Mouse (Mus musculus) heart, embryonic 16.5 days (tissue): Measurements from ENCODE around the gene Gpr37l1. TPM values are rescaled to one million over a fixed set of nuclear protein-coding genes. Genes with fewer than 3 reads are reported as not detected.

ENCODE experiments used
- ATAC-seq: fragments of 200-750 bp; cut with Nextera tagmentation; replicated peaks from 2 replicates; pipeline ENCODE4 v1.8.0; 2017; ENCODE audit warnings: moderate number of reproducible peaks; ENCODE audit not compliant: insufficient read depth, low FRiP score; ENCODE audit errors: extremely low read depth
- H3K27ac ChIP-seq: fragments of 300-500 bp; sonication (generic); 2 replicates; pipeline ENCODE4 v1.5.1; 2014; ENCODE audit warnings: mild to moderate bottlenecking, low read length, control low read depth, moderate library complexity
- H3K27me3 ChIP-seq: fragments of 300-500 bp; sonication (generic); 2 replicates; pipeline ENCODE4 v1.6.1; 2014; ENCODE audit warnings: low read length, mixed read lengths; ENCODE audit not compliant: control insufficient read depth, insufficient read depth
- H3K36me3 ChIP-seq: fragments of 300-500 bp; sonication (generic); 2 replicates; pipeline ENCODE4 v1.6.1; 2014; ENCODE audit not compliant: control insufficient read depth, insufficient read depth
- H3K4me1 ChIP-seq: fragments of 300-500 bp; sonication (generic); 2 replicates; pipeline ENCODE4 v1.6.1; 2014; ENCODE audit warnings: low read length, mixed read lengths; ENCODE audit not compliant: control insufficient read depth, insufficient read depth
- H3K4me2 ChIP-seq: fragments of 300-500 bp; sonication (generic); 2 replicates; pipeline ENCODE4 v1.6.1; 2014; ENCODE audit warnings: low read depth, mild to moderate bottlenecking, control low read depth, low read length
- H3K4me3 ChIP-seq: fragments of 300-500 bp; sonication (generic); 2 replicates; pipeline ENCODE4 v1.5.1; 2014; ENCODE audit warnings: mild to moderate bottlenecking, control low read depth, low read length
- H3K9ac ChIP-seq: fragments of 300-500 bp; sonication (generic); 2 replicates; pipeline ENCODE4 v1.6.1; 2014; ENCODE audit warnings: low read length, control low read depth
- H3K9me3 ChIP-seq: fragments of 300-500 bp; sonication (generic); replicated peaks from 2 replicates; pipeline ENCODE4 v1.6.1; 2016; ENCODE audit warnings: low read length; ENCODE audit not compliant: control insufficient read depth
- WGBS: fragments of 180-500 bp; shearing (Covaris S2); extraction: QIAGEN DNeasy Blood & Tissue Kit; methylation state at CpG from one replicate; pipeline ENCODE4 v1.1.7; 2014; 5-methylcytosine and 5-hydroxymethylcytosine counted together
- polyA plus RNA-seq: library from polyadenylated mRNA; unstranded; fragments of >200 nt; fragmentation: Nextera tagmentation; extraction: Ambion mirVana; gene quantifications from 2 replicates; pipeline ENCODE4 v1.2.1, GENCODE M21; 2015

Gpr37l1 gene
- polyA plus RNA-seq, result not detected in 2 replicates

DNA sequence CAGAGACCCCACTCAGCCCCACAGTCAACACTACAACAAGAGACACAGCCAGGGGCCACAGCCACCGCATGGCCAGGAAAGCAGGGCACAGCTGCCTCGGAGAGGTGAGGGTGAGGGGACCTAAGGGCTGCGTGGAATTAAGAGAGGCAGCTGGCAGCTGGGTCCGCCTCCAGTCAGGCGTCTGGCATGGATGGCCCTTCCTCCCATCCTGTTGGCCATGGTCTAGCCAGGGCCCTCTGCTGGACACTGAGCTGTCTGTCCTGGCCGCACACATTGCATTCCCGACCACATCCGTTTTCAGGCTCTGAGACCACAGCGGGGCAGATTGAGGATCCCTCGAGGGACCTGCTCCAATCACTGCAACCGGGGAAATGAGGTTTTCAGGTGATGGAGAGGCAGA is at the start of gene Gpr37l1:
Gene Gpr37l1 (minus strand): TSS at position 247 of the 400 bp plus-strand sequence.
- peaks cover 10% of the 10 kb centered on the region for H3K4me1 ChIP-seq
- H3K36me3 ChIP-seq, result no peaks in the 10 kb centered on the region
- no peak for ATAC-seq
- H3K27me3 ChIP-seq, result peaks cover 60% of the 10 kb centered on the region
- H3K4me3 ChIP-seq, result no peak within 1 kb of the TSS
- H3K9me3 ChIP-seq, result no peaks in the 10 kb centered on the region
- no peak within 1 kb of the TSS for H3K9ac ChIP-seq
- no peak within 1 kb of the TSS for H3K27ac ChIP-seq
- H3K4me2 ChIP-seq, result no peak within 1 kb of the TSS
- WGBS, result 58% methylated on average over 11 of the region's 11 CpGs

DNA sequence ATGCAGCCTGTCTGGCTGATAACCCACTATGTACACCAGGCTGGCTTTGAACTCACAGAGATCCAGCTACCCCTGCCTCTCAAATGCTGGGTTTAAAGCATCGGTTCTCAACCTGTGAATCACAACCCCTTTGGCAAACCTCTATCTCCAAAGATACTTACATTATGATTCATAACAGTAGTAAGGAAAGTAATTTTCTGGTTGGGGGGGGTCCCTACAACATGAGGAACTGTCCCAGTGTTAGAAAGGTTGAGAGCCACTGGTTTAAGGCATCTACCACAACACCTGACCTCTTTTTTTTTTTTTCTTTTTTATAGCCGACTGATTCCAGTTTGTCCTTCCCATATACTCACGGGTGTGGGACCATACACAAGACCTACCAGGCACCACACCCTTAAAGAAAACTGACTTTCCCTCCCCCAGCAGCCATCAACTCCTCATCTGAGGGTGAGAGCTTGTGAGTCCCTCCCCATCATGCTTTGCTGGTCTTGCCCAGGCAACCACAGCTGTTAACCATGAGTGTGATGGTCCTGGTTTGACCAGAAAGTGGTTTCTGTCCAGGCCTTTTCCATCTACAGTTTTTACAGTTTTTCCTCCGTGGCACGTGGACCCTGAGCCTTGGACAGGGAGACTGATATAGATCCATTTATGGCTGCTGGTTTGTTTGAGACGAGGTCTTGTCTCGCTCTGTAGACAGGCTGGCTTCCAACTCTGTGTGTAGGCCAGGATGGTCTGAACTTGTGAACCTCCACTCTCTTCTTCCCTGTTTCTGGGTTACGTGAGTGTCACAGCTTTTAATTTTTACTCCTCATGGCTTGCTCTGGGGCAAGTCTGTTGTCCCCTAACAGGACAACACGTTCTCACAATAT is 46.5 kb upstream of the Gpr37l1 start:
- no peaks in the 10 kb centered on the region for H3K36me3 ChIP-seq
- H3K27me3 ChIP-seq, result no peaks in the 10 kb centered on the region
- H3K27ac ChIP-seq, result no peak overlapping the region
- no peak overlapping the region for H3K9ac ChIP-seq
- no peak for ATAC-seq
- H3K9me3 ChIP-seq, result no peaks in the 10 kb centered on the region
- H3K4me2 ChIP-seq, result no peak overlapping the region
- WGBS, result 83% methylated on average over 9 of the region's 9 CpGs
- H3K4me1 ChIP-seq, result no peaks in the 10 kb centered on the region
- H3K4me3 ChIP-seq, result no peak overlapping the region

DNA sequence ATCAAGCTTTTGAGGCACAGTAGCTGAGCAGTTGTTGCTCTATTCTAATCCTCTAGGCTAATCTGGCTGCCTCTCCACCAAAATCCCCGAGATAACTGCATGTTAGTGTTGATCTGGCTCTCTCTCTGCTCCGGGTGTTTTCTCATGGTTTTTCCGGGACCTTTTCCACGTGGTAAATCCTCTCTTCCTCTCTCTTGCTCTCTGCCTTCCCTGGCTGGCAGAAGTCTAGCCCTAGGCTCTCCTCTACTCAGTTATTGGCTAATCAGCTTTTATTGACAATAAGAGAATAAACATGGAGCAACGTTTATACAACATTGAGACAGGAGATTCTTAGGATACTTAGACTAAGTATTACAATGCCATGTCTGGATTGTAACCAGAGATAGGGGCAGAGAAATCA is 42.9 kb upstream of the Gpr37l1 start:
- Histone ChIP-seq H3K9ac (no peak overlapping the region), H3K36me3 (no peaks in the 10 kb centered on the region), H3K9me3 (no peaks in the 10 kb centered on the region), H3K4me1 (no peaks in the 10 kb centered on the region), H3K4me2 (no peak overlapping the region), H3K27ac (no peak overlapping the region), H3K4me3 (no peak overlapping the region), H3K27me3 (peaks cover 2% of the 10 kb centered on the region; the same call in 1 of the 2 replicates)
- ATAC-seq, result no peak
- 43% methylated on average over 5 of the region's 5 CpGs for WGBS

DNA sequence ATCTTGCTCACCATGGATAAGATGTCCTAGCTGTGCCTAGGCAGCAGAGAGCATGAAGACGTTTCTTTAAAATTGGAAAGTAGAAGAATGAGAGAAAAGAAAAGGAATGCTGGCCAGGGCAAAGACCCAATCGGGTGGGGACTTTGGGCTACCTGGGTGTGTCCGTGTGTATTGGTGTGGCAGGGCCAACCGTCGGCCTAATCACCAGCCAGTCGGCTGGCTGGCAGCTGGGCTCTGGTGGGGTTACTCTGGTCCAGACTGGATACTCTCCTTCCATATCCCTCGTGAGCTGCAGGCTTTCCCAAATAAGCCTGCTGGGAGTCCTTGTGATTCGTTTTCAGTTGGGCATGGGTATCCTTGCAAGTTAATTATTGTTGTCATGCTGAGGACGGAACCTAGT is 41.2 kb upstream of the Gpr37l1 start:
- H3K9ac ChIP-seq, result no peak overlapping the region
- no peaks in the 10 kb centered on the region for H3K36me3 ChIP-seq
- H3K27ac ChIP-seq, result no peak overlapping the region
- no peaks in the 10 kb centered on the region for H3K9me3 ChIP-seq
- peaks cover 2% of the 10 kb centered on the region; the same call in 1 of the 2 replicates for H3K27me3 ChIP-seq
- ATAC-seq, result no peak
- peaks cover 5% of the 10 kb centered on the region; the same call in 1 of the 2 replicates for H3K4me1 ChIP-seq
- no peak overlapping the region for H3K4me2 ChIP-seq
- WGBS, result 71% methylated on average over 9 of the region's 9 CpGs
- H3K4me3 ChIP-seq, result no peak overlapping the region

DNA sequence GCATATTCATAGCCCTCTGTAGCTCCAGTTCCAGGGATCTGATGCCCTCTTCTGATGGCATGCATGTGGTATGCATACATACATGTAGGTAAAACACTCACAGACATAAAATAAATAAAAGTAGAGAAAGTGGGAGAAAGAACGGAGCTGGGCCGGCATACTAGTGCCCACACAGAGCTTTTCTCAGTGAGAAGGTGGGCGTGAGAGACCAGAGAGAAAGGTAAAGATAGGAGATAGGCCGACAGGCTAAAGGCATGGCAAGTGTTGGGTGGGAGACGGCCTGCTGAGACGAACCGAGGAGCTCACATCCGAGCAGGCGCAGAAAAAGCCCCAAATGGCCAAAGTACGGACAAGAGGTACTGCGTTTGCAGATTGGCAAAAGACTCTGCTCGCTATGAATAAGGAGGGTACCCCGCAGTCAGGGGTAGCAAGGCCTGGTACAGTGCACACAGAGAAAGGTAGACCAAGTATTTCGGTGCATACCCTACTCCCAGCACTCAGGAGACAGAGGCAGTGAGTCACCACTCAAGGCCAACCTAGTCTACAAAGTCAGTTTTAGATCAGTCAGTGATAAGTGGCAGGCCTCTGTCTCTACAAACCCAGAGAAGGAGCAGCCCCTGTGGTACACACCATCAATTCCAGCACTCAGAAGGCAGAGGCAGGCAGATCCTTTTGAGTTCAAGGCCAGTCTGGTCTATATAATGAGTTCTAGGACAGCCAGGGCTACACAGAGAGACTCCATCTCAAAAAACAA is 39.3 kb upstream of the Gpr37l1 start:
- no peaks in the 10 kb centered on the region for H3K36me3 ChIP-seq
- 89% methylated on average over 14 of the region's 14 CpGs for WGBS
- H3K27me3 ChIP-seq, result peaks cover 2% of the 10 kb centered on the region; the same call in 1 of the 2 replicates
- H3K4me1 ChIP-seq, result peaks cover 5% of the 10 kb centered on the region; the same call in 1 of the 2 replicates
- H3K4me3 ChIP-seq, result no peak overlapping the region
- H3K9ac ChIP-seq, result no peak overlapping the region
- no peak overlapping the region for H3K4me2 ChIP-seq
- H3K27ac ChIP-seq, result no peak overlapping the region
- no peaks in the 10 kb centered on the region for H3K9me3 ChIP-seq
- no peak for ATAC-seq

DNA sequence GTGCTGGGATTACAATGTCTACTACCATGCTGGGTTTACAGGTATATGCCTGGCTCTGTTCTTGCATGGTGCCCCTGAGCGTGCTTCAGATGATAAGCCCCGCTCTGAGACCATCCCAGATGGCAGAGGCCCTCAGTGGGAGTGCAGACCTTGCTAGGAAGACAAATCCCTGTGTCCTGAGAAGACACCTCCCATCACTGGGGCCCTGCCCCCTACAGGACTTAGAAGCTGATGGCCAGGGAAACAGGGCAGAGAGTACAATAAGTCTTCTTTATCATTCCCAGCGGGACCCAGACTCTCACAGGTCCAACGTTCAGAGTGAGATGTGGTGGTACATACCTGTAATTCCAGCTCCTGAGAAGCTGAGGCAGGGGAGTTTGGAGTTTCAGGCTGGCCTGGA is 37.8 kb upstream of the Gpr37l1 start:
- Histone ChIP-seq H3K9me3 (no peaks in the 10 kb centered on the region), H3K27me3 (peaks cover 2% of the 10 kb centered on the region; the same call in 1 of the 2 replicates), H3K4me2 (no peak overlapping the region), H3K27ac (no peak overlapping the region), H3K9ac (no peak overlapping the region), H3K4me1 (peaks cover 5% of the 10 kb centered on the region; the same call in 1 of the 2 replicates), H3K36me3 (no peaks in the 10 kb centered on the region), H3K4me3 (no peak overlapping the region)
- ATAC-seq, result no peak
- WGBS, result 45% methylated on average over 4 of the region's 4 CpGs

DNA sequence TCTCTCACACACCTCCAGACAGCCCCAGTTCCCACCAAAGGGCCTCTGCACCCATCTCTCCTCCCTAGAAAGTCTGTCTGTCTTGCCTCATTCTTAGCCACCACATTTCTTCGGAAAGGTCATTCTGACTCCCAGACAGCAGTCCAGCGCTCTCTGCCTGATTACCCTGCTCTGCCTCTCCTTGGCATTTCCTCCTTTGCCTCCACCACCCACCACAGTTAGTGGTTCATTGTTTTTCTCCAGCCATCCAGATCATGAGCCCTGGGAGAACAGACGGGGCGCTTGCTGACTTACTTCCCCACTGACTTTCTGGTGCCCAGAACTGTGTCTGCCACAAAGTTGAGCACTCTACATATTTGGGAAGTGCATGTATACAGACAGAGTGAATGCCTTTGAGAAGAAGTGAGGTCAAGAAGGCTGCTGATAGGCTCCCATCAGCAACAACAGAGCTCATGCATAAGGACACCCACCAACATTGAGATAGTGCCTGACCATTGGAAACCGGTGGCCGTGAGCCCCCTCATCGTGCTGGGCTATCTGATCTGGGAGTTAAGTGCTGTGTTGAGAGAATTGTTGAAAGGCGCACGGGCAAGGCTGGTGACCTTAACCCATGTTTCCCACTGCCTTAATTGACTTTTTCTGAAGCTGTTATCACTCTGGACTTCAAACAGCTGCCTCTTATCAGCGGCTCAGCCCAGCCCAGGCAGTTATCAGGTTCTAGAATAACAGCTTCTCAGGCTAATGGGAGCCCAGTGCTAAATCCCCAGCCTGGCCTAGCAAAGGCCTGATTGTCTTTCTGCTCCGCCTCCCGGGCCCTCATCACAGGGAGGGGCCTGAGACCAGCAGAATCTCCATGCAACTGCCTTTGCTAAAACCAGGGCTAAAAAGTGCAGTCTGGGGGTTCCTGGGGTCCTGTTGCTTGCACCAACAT is 37.0 kb upstream of the Gpr37l1 start:
- no peak overlapping the region for H3K4me2 ChIP-seq
- H3K4me3 ChIP-seq, result no peak overlapping the region
- H3K36me3 ChIP-seq, result no peaks in the 10 kb centered on the region
- ATAC-seq, result no peak
- peaks cover 5% of the 10 kb centered on the region; the same call in 1 of the 2 replicates for H3K4me1 ChIP-seq
- H3K27ac ChIP-seq, result no peak overlapping the region
- no peak overlapping the region for H3K9ac ChIP-seq
- H3K9me3 ChIP-seq, result no peaks in the 10 kb centered on the region
- WGBS, result 23% methylated on average over 12 of the region's 12 CpGs
- peaks cover 2% of the 10 kb centered on the region; the same call in 1 of the 2 replicates for H3K27me3 ChIP-seq

DNA sequence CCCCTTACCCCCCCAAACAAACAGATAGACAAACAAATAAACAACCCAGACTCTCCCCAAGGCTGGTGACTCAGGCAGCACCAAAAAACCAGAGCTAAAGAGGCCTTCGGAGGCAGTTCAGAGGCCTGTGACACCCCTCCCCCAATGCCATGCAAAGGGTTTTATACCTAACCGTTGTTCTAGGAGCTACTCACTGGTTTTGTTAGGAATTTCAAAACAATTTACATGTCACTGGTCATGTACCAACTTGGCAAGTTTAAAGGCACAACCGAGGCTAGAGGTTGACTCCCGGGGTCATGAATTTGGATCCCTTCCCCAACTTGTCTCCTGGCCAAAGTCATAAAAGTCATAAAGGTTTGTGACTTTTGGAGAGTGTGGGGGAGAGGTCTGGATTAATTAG is 32.9 kb upstream of the Gpr37l1 start:
- 79% methylated on average over 4 of the region's 4 CpGs for WGBS
- H3K27me3 ChIP-seq, result no peaks in the 10 kb centered on the region
- no peak for ATAC-seq
- H3K9ac ChIP-seq, result no peak overlapping the region
- H3K36me3 ChIP-seq, result no peaks in the 10 kb centered on the region
- H3K4me1 ChIP-seq, result peaks cover 9% of the 10 kb centered on the region
- H3K4me2 ChIP-seq, result no peak overlapping the region
- no peaks in the 10 kb centered on the region for H3K9me3 ChIP-seq
- H3K4me3 ChIP-seq, result no peak overlapping the region
- H3K27ac ChIP-seq, result no peak overlapping the region
